Mouse (Mus musculus) cerebellum, adult 18-20 months (tissue): ENCODE measurements around the gene Ccr3.
"Not testable (repeated sequence)": the region's sequence is repeated elsewhere in the genome, so short reads cannot be mapped to it uniquely, and the experiment has no call there.

Experiments used
- DNase-seq, 2 experiments: peaks; one replicate each; pipeline ENCODE4 v3.0.0; 2021

Ccr3 gene

GRCm38 (mm10) chr9:124056158-124056709 lies 34.5 kb downstream of the Ccr3 start:
- DNase-seq = no peak

GRCm38 (mm10) chr9:124059660-124060352 lies 38.0 kb downstream of the Ccr3 start:
- DNase-seq = no peak

DNA sequence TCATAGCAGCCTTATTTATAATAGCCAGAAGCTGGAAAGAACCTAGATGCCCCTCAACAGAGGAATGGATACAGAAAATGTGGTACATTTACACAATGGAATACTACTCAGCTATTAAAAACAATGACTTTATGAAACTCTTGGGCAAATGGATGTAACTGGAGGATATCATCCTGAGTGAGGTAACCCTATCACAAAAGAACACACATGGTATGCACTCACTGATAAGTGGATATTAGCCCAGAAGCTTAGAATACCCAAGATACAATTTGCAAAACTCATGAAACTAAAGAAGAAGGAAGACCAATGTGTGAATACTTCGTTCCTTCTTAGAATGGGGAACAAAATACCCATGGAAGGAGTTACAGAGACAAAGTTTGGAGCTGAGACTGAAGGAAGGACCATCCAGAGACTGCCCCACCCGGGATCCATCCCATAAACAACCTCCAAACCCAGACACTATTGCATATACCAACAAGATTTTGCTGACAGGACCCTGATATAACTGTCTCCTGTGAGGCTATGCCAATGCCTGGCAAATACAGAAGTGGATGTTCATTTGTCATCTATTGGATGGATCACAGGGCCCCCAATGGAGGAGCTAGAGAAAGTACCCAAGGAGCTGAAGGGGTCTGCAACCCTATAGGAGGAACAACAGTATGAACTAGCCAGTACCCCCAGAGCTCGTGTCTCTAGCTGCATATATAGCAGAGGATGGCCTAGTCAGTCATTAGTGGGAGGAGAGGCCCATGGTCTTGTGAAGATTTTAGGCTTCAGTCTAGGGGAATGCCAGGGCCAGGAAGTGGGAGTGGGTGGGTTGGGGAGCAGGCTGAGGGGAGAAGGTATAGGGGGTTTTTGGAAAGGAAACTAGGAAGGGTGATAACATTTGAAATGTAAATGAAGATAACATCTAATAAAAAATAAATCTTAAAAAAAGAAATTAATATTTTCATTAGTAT lies 40.0 kb downstream of the Ccr3 start:
- not testable (repeated sequence) for DNase-seq

DNA sequence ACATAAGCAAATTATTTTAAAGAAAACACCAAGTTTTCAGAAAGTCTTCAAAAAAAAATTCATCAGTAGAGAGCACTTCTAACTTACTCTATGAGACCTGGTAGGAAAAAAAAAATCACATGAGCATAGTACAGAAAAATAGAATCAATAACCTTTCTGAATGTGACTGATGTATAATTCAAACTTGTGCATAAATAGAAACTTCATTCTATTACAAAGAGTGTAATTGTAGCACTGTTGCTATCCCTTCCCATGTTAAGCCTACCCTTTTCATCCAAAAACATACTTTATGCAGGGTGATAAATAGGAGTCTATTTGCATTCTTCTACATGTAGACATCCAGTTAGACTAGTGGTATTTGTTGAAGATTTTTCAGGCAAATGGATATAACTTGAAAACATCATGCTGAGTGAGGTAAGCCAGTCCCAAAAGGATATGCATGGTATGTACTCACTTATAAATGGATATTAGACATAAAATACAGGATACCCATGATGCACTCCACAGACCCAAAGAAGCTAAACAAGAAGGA lies 44.9 kb downstream of the Ccr3 start:
- DNase-seq = no peak

DNA sequence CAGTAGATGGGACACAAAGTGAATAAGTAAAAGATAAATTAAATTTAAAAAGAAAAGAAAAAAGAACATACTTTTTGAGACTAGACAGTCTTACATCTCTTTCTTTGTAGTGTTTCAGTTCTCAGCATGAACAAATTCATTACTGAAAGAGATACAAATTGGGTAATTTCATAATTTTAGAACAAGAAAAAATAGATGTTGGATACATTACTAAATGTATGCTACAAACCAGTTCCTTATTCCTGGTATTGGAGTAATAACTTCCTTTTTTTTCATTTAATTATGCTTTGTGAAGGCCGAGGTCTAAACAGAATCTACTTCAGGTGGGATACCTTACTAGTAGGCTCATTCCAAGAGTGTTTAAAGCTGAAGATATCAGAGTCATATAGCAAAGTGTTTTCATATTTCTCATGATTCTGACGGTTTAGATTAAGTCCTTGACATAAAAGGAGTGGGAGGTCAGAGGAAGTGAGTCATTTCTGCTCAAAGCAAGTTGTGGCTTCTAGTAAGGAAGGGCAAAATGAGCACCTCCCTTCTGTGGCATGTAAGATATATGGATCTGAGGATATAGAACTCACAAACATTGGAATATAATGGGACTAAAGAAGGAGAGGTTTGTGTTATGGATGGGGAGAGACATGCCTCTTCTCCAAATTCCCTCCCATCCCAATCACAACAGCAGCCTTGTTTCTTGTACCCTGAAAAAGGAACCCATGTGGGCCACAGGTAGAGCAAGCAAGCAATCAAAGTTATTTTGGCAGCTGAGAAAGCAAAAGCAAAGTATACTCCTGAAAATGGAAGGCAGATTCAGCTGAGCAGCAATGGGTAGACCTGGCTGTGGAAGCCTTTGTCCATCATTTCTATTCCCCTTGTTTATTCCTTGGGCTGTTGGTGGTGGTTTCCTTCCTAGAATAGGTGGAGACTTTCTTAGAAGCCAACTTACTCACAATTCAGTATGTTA lies 46.6 kb downstream of the Ccr3 start:
- no peak for DNase-seq

- DNase-seq = no peak
These were observed 49.7 kb downstream of the Ccr3 start for GRCm38 (mm10) chr9:124071506-124071905.

GRCm38 (mm10) chr9:124079803-124080202 lies 58.0 kb downstream of the Ccr3 start:
- no peak for DNase-seq

- not testable (repeated sequence) for DNase-seq
These were observed 58.7 kb downstream of the Ccr3 start for GRCm38 (mm10) chr9:124080471-124080870.
